Mouse (Mus musculus) CD4-positive helper T cell, adult 2 months (primary cell): ENCODE measurements around the gene Smc2.
"Not testable (repeated sequence)": the region's sequence is repeated elsewhere in the genome, so short reads cannot be mapped to it uniquely, and the experiment has no call there.

Experiments
- DNase-seq: peaks from one replicate; pipeline ENCODE4 v3.0.0-alpha.2; 2012; ENCODE audit warnings: low read depth, missing footprints, low spot score

The Smc2 gene

DNA sequence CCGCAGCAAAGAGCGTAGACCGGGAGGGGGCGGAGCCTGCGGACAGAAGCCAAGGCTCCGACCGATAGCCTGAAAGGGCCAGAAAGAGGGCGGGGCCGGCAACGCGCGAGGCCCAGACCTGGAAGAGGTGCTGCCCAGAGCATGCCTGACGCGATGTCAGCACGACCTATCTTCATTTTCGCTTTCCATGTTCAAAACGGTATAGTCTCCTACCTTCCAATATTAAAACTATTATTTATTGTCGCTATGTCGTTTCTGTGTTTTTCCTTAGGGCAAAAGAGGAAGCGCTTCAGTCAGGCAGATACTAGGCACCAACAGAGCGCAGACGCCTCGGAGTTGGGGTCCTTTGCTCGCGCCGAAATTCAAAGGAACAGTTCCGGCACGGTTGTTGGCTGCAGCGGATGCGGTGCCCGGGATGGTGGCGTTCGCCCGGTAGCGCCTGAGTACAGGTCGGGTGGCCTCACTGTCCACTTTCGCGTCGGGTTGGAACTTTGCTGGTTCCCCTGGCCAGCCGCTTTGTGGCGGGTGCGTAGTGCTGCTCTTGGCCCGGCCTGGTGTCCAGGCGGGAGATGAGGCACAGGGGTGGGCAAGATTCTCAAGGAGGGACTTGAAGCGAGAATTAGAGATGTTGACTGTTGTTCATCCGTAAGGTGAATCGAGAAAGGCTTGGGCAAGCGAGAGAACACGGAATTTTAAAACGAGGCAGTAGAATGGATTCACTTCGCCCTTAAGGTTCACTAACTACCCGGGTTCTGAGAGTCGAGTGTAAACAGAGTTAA is at the start of gene Smc2:
TSS of gene Smc2 (plus strand) at position 358 of the 779 bp plus-strand sequence.
- peak; percentile 92 for DNase-seq

DNA sequence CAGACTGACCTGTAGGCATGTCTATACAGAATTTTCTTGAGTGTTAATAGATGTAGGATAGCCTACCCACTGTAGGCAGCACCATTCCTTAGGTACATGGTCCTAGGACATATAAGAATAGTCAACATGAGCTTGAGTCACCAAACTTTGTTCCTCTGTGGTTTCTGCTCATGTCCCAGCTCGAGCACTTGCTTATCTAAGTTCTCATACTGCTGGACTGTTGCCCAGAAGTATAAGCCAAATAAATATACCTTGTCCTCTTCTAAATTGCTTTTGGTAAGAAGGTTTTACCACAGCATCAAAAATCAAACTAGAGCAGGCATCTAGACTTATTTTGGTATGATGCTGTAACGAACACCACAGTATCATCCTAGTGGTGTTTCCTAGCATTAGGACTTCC is 27.5 kb upstream of the Smc2 start:
- DNase-seq = no peak

DNA sequence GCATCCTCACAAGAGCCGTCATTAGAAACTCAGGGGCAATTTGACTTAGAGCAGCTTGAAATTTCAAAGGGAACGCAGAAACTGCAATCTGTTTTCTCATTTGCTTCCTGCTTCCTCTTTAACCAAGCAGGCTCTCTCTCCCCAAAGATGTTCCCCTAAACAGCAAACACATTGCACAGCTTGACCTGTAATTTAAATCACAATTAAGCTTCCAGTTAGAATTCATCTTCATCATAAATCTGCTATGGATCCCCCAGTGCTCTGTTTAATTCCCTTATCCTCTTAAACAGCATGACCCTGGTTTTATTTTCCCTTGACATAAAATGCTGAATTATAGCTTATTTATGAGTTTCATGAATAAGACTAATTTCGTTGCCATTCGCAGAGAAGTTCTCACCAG is 15.4 kb upstream of the Smc2 start:
- DNase-seq = no peak

DNA sequence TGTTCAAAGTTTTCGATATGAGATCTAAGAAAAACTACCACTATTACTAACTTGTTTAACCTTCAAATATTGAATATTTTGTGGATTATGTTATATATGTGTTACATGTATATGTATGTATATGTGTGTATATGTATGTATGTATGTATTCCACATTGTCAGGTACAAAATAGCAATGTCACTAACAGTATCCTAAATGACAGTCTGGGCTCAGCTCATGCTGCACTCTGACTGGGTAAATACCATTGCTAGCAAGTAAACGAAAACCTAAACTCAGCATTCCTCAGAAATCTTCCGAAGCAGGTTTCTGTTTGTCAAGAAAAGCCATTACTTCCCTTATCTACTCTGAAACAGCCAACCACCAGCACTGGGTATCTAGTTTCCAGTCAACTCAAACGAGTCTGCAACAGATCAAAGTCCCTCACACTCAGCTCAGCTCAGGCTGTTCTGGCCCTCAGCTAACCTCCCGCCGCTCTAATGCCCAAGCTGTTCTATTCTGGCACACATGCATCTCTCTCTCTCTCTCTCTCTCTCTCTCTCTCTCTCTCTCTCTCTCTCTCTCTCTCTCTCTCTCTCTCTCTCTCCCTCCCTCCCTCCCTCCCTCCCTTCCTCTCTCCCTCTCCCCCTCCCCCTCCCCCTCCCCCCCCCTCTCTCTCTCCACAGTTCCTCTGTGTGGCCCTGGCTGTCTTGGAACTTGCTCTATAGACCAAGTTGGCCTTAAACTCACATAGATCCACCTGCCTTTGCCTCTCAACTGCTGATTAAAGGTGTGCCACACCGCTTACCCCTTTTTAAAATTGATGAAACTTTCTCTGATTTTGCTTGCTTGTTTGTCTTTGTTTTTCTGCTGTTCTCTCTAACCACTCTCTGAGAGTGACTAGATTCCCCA is 9.5 kb upstream of the Smc2 start:
- DNase-seq = no peak

DNA sequence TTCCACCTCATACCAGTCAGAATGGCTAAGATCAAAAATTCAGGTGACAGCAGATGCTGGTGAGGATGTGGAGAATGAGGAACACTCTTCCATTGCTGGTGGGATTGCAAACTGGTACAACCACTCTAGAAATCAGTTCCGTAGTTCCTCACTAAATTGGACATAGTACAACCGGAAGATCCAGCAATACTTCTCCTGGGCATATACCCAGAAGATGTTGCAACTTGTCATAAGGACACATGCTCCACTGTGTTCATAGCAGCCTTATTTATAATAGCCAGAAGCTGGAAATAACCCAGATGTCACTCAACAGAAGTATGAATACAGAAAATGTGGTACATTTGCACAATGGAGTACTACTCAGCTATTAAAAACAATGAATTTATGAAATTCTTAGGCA is 3.5 kb upstream of the Smc2 start:
- DNase-seq = not testable (repeated sequence)

DNA sequence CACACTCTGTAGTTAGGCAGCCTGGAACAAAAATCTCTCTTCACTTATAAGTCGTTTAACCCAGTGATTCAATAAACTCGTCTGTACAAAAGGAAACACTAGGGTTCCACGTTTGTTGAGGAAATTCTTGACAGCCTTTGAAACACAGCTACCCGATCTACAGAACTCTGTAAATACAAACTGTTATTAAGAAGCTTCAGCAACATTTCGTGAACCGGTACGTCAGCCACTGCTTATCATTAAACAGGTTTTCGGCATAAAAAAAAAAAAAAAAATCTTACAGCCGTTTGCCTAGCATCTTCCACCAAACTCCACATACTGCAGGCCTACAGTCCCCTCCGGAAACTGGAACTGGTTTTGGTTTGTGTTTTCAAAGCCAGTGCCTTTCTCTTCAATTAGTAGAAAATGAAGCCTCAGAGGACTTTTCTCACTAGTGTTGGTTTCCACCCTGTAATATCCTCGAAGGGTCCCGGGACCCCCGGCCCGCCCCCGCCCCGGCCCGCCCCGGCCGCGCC is 615 bp upstream of the Smc2 start:
- no peak for DNase-seq

DNA sequence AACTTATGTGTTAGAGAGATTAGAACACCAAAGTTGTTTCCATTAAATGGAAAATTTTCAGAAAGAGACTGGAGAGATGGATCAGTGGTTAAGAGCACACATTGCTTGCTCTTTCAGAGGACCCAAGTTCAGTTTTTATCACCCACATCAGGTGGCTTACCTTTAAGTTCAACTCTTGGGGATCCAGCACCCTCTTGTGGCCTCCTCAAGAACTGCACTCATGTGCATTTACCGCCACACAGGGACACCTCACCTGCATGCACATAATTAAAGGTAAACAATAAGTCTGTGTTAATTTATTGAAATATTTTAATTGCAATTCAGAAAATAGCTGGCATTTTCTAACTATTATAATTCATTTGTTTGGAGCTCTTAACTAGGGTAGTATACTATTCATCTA is 20.7 kb downstream of the Smc2 start:
- DNase-seq = peak; percentile 9

DNA sequence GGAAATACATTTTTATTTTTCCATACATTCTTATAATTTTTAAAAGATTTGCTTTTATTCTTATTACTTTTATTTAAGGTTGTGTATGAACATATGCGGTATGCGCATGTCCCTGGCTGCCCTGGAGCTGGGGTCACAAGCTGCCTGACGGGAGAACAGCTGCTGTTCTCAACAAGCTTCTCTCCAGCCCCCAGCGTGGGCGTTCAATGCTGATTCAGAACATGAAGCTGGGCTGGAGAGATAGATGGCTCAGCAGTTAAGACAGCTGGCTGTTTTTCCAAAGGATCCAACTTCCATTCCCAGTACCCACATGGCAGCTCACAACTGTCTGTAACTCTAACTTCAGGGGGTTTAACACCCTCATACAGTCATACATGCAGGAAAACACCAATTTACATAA is 22.3 kb downstream of the Smc2 start:
- DNase-seq = no peak

DNA sequence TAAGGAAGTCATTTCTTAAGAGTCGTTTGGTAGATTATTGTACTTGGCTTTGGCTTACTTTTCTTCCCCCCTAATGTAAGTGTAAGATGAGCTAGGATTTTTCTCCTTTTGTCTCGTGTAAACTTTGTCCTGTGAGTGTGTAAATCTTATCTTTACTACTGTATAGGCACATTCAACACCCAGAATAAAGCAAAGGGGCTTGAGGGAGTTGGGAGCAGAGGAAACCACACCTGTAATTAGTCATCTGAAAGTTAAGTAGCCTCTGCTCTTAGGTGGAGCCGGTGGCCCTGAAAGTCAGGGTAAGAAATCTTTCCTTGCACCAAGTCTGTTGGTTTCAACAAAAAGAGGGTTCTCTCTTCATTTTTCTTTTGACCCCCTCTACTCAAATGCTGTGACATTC is 34.4 kb downstream of the Smc2 start:
- DNase-seq = no peak

DNA sequence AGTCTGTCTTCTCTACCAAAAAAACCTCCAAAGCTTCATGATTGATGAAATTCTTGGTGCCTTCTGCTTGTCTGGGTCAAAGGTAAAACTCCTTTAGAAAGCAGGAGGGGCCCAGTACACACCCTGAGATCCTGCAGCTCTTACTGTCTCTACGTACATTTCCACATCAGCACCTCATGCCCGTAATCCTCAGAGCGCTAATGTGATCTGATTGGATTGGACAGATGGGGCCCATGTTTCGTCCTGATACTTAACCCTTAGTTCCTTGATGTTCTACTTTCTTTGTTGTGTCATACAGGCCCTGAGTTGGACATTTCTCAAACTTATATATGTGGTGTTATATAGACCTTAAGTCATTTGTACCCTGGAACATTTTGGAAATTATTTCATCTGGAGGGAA is 48.4 kb downstream of the Smc2 start:
- DNase-seq = no peak

DNA sequence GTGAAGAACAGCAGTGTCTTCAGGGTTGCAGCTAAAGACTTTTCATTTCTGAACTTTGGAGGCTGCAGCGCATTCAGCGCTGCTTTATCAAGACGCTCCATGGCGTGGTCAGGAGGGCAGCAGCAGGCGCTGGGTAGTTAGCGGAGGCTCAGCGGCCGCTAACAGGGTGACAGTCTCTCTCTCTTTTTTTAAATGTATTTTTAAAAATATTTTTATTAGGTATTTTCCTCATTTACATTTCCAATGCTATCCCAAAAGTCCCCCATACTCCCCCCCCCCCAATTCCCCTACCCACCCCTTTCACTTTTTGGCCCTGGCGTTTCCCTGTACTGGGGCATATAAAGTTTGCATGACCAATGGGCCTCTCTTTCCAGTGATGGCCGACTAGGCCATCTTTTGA is 58.1 kb downstream of the Smc2 start, which contains the start of gene Vma21-ps:
TSS of gene Vma21-ps (minus strand) at position 101 of the 400 bp plus-strand sequence.
- not testable (repeated sequence) for DNase-seq

DNA sequence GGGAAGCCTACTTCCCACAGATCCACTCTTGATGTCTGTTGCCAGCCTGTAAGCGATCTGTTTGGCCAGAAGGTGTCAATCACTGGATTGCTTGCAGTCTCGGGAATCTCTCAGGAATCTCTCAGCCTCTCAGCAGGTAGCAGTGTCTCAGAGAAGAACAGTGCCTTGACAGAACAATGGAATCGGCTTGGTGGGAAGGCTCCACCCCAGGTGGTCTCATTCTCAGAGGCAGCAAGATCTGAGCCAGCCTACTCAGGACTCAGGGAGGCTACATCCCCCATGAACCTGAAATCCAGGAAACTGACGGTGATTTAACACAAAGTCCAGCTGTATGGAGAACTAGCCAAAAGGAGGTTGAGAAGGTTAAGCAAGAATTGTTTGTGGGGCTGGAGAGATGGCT is 78.5 kb downstream of the Smc2 start:
- no peak for DNase-seq

DNA sequence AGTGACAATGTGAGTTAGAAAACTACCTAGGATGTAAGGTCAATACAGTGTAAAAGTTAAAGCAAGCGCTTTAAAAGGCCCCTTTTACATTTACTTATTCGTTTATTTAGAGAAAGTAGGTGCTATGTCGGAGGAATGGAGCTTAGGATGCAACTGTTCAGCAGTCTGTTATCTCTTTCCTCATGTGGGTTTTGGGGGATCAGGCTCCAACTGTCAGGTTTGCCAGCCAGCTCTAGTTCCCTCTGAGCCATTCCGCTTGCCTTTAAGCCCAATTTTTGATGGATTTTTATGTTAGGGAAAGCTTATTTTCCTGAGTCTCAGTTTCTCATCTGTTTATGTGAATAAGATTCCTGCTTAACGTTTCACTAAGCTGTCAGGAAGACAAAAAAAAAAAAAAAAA is 80.3 kb downstream of the Smc2 start:
- DNase-seq = no peak

DNA sequence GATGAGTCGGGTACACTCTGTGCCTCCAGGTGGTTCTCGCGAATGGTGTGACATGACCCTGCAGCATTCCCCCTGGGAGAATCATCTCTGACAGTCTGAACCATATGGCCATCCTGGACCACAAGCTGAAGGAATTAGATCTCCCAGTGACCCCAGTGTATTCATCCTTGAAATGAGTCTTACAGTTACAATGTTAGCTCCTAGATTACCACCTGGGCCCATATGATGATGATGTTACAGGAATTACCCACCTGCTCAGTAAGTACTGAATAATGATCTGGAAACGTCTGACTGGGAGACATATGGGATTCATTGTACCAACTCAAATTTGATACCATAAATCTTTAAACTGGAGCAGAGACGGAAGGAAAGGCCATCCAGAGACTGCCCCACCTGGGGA is 87.4 kb downstream of the Smc2 start:
- DNase-seq = no peak

DNA sequence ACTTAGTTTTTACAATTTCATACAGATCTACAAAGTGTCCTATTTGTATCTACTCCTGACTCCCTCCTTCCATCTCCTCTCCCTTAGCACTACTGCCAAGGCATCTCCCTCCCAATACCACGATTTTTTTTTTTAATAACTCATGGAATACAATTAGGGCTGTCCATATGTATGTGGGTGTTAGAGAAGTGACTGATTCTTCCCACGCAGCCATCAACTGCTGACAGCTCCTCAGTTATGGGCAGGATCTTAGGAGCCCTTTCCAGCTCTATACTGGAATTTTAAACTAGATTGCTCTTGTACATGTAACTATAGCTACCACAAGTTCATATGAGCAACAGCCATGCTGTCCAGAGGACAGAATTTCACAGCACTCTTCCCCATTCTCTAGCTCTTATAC is 91.6 kb downstream of the Smc2 start:
- DNase-seq = no peak
